Mouse (Mus musculus) ES-E14 (cell line): ENCODE measurements around the gene Hbq1a.

Experiments used
- CHD2 ChIP-seq: IDR thresholded peaks from 2 replicates; pipeline ENCODE4 v1.6.1; 2014; ENCODE audit warnings: mild to moderate bottlenecking, low read depth, low read length, inconsistent platforms
- HCFC1 ChIP-seq: IDR thresholded peaks from 2 replicates; pipeline ENCODE4 v1.6.1; 2012; ENCODE audit warnings: low read length, inconsistent platforms, borderline replicate concordance; ENCODE audit not compliant: insufficient read depth
- ZNF384 ChIP-seq: IDR thresholded peaks from 2 replicates; pipeline ENCODE4 v1.6.1; 2012; ENCODE audit warnings: low read depth, low read length, inconsistent platforms

DNA sequence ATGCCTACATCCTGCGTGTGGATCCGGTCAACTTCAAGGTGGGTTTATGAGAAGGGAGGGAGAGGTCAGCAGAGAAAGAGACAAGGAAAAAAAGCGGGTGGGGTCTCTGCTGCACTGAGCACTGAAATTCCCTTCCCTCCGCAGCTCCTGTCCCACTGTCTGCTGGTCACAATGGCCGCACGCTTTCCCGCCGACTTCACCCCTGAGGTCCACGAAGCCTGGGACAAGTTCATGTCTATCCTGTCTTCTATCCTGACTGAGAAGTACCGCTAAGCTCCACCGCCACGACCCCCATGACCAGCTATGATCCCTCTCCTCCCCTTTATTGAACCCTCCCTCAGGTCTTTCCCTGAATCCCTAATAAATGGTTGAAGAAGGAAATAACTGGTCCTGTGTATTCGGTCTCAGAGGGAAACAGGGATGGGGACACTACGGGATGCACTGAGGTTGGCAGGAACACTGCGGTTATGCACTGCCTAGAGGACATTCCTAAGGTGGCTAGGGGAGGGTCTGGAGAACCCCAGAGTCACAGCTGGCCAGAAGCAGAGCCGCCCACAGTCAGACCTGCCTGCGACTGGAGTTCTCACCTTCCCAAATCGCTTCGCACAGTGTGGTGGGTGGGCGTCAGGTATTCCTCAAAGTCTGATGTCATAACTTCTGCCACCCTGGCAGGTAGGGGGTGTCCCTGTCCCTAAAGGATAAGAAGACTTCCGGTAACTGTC lies 22.0 kb upstream of the Hbq1a start:
- TF ChIP-seq CHD2 (no peak), ZNF384 (no peak), HCFC1 (no peak)
